Comparison of ENCODE assay signal across 11 mouse cellular contexts in genomic region chr16:33732237-33732749, GRCm38 (mm10). TPM values are rescaled to one million over a fixed set of nuclear protein-coding genes. Genes with fewer than 3 reads are reported as not detected.
DNase-seq lines count a peak whose midpoint lies in the region; ATAC-seq and TF ChIP-seq lines count a peak whose summit lies in the region.
"Had no signal": no experiment of that assay in that cellular context is flagged by ENCODE, and none has a peak within 500 bp of the region (broad histone marks: within the 10 kb centered on the region; RNA-seq: fewer than 3 reads in every experiment).

No protein-coding gene starts in this region.

- TF ChIP-seq POLR2A in bone marrow, adult 2 months (IDR thresholded peaks at IDR 0.05; ENCODE audit: borderline replicate concordance, control insufficient read depth, low read depth, low read length) = no peak

- peak overlapping the region; percentile 68 for H3K27ac ChIP-seq in bone marrow, adult 2 months (ENCODE audit: control insufficient read depth, insufficient read depth, low read depth, low read length, poor library complexity)
- H3K27ac ChIP-seq: embryonic facial prominence, embryonic 10.5 days had no signal

- 13% methylated on average over 6 of the region's 6 CpGs for WGBS in bone marrow, adult 2 months

- TF ChIP-seq CTCF in bone marrow, adult 2 months (IDR thresholded peaks at IDR 0.05; ENCODE audit: control insufficient read depth, insufficient read depth, low read length) = no peak

- peak; percentile 17 for DNase-seq in lung, postnatal 36 days
- DNase-seq in lung, postnatal 14 days = no peak
- DNase-seq in right cerebral cortex, postnatal 36 days (ENCODE audit: low spot score in 2 of 2) = no peak
- no peak for DNase-seq in ovary, postnatal 36 days (ENCODE audit: low spot score)
- DNase-seq: heart, adult 11 months; lung, embryonic 14.5 days; thymus, postnatal 4 days had no signal

- H3K4me1 ChIP-seq in bone marrow, adult 2 months (ENCODE audit: control insufficient read depth, insufficient read depth, low read length) = peaks cover 8% of the 10 kb centered on the region

- ATAC-seq in granulocyte monocyte progenitor cell, adult 5-6 weeks (replicated peaks; ENCODE audit: poor library complexity, severe bottlenecking) = peak; percentile 62
- ATAC-seq in monocyte, adult 5-6 weeks (replicated peaks; ENCODE audit: insufficient number of reproducible peaks, low FRiP score, low TSS enrichment, poor library complexity, severe bottlenecking) = 0 out of 2 replicates have a peak, but pooled peaks have one; percentile 20

- H3K4me3 ChIP-seq in bone marrow, adult 2 months (replicated peaks; ENCODE audit: control insufficient read depth, low read depth, low read length) = no peak overlapping the region
- H3K4me3 ChIP-seq: embryonic facial prominence, embryonic 10.5 days had no signal

RNA-seq across cellular contexts. Expression of gene Heg1, which starts 48.1 kb away (rescaled TPM):
- 10.0 and 10.1 TPM in 2 replicates for polyA plus RNA-seq in bone marrow, adult 2 months (2011; ENCODE audit: insufficient read depth, insufficient read length, low replicate concordance, missing spikeins)
- 30.9 and 34.2 TPM in 2 replicates for total RNA-seq in granulocyte monocyte progenitor cell, adult 5-6 weeks (2014; fragmentation: Nextera tagmentation)
- 20.8 and 24.9 TPM in 2 replicates for total RNA-seq in granulocyte monocyte progenitor cell, adult 5-6 weeks (2017)
- total RNA-seq in monocyte, adult 5-6 weeks (2017) = 57.9 to 89.2 TPM (median 64.3 TPM) in 3 replicates
